Mouse (Mus musculus) megakaryocyte, adult 5-6 weeks (primary cell): ENCODE results near the gene Zfp945. TPM values are rescaled to one million over a fixed set of nuclear protein-coding genes. Genes with fewer than 3 reads are reported as not detected.
A peak's percentile ranks its signal among the peaks of the same experiment; 100 is the strongest.
"Not testable (repeated sequence)": the region's sequence is repeated elsewhere in the genome, so short reads cannot be mapped to it uniquely, and the experiment has no call there.

Source experiments
- ATAC-seq: 2 replicates; pipeline ENCODE4 v1.8.0; 2016; ENCODE audit warnings: mild to moderate bottlenecking, inconsistent platforms; ENCODE audit not compliant: poor library complexity, severe bottlenecking
- total RNA-seq, 2 experiments: library from RNA; stranded (forward) in 1 of 2; stranded (reverse) in 1 of 2; fragments of 153-499, 151-499 nt in 1 of 2; fragments of 221-1000, 200-1000 nt in 1 of 2; gene quantifications; 2 replicates each; pipeline versions ENCODE4 v1.2.3 to v1.2.4; 2015 to 2017

Gene Zfp945
- total RNA-seq (2015) (5.7 and 7.8 TPM in 2 replicates), total RNA-seq (2017) (4.5 and 5.0 TPM in 2 replicates)

- peak; percentile 60 for ATAC-seq
Measured at GRCm38 (mm10) chr17:22866845-22867481, at the start of gene Zfp945. Zfp945 (minus strand) TSS chr17:22867134.

GRCm38 (mm10) chr17:22888302-22888701 is 21.4 kb upstream of the Zfp945 start:
- no peak for ATAC-seq

GRCm38 (mm10) chr17:22884059-22884698 is 17.2 kb upstream of the Zfp945 start:
- ATAC-seq = no peak

- no peak for ATAC-seq
Measured at GRCm38 (mm10) chr17:22877427-22878307, 10.7 kb upstream of the Zfp945 start.

- peak; percentile 76 for ATAC-seq
Measured at GRCm38 (mm10) chr17:22876316-22876715, 9.4 kb upstream of the Zfp945 start.

- not testable (repeated sequence) for ATAC-seq
Measured at GRCm38 (mm10) chr17:22875549-22875948, 8.6 kb upstream of the Zfp945 start.

GRCm38 (mm10) chr17:22866421-22866844 is 501 bp downstream of the Zfp945 start:
- peak; percentile 56 for ATAC-seq

- ATAC-seq = no peak
Measured at GRCm38 (mm10) chr17:22821166-22821565, 45.8 kb downstream of the Zfp945 start.

GRCm38 (mm10) chr17:22818199-22818595 is 48.7 kb downstream of the Zfp945 start:
- ATAC-seq = no peak

GRCm38 (mm10) chr17:22817471-22818198 is 49.3 kb downstream of the Zfp945 start:
- peak; percentile 92 for ATAC-seq

GRCm38 (mm10) chr17:22799707-22800106 is 67.2 kb downstream of the Zfp945 start:
- ATAC-seq = no peak

Other genes with a start within 250 kb of the Zfp945 start
- not detected in 2 replicates for gene Vmn2r113, start 75.8 kb upstream of the Zfp945 start, total RNA-seq (2015)
- not detected in 2 replicates for gene Vmn2r113, start 75.8 kb upstream of the Zfp945 start, total RNA-seq (2017)
- gene Vmn2r-ps130, start 194.0 kb upstream of the Zfp945 start, total RNA-seq (2015) = not detected in 2 replicates
- gene Vmn2r-ps130, start 194.0 kb upstream of the Zfp945 start, total RNA-seq (2017) = not detected in 2 replicates